Mouse (Mus musculus) ES-Bruce4 (cell line): Measurements from ENCODE around the gene Hoxd10. TPM values are rescaled to one million over a fixed set of nuclear protein-coding genes. Genes with fewer than 3 reads are reported as not detected.

Experiments
- H3K27ac ChIP-seq: 2 replicates; pipeline ENCODE4 v1.5.1; 2012; ENCODE audit warnings: low read length, inconsistent platforms; ENCODE audit not compliant: insufficient read depth
- H3K27me3 ChIP-seq: 2 replicates; pipeline ENCODE4 v1.6.1; 2012; ENCODE audit warnings: mild to moderate bottlenecking, low read length, inconsistent platforms; ENCODE audit not compliant: control insufficient read depth, poor library complexity, insufficient read depth, severe bottlenecking
- H3K36me3 ChIP-seq: 2 replicates; pipeline ENCODE4 v1.6.1; 2012; ENCODE audit warnings: inconsistent platforms, mild to moderate bottlenecking, low read length, moderate library complexity; ENCODE audit not compliant: control insufficient read depth, poor library complexity, insufficient read depth, severe bottlenecking
- H3K4me1 ChIP-seq: one replicate; pipeline ENCODE4 v1.8.1; 2011; ENCODE audit warnings: low read length; ENCODE audit not compliant: control insufficient read depth, insufficient read depth
- H3K4me3 ChIP-seq: 2 replicates; pipeline ENCODE4 v1.5.1; 2011; ENCODE audit warnings: low read depth, mild to moderate bottlenecking, low read length
- H3K9ac ChIP-seq: 2 replicates; pipeline ENCODE4 v1.6.1; 2012; ENCODE audit warnings: low read depth, mild to moderate bottlenecking, inconsistent platforms; ENCODE audit not compliant: poor library complexity, severe bottlenecking
- H3K9me3 ChIP-seq: replicated peaks from 2 replicates; pipeline ENCODE4 v1.6.1; 2012; ENCODE audit warnings: mild to moderate bottlenecking, low read length, inconsistent platforms; ENCODE audit not compliant: control insufficient read depth, poor library complexity, insufficient read depth, severe bottlenecking
- CTCF ChIP-seq: IDR thresholded peaks from one replicate; pipeline ENCODE4 v1.8.1; 2011; ENCODE audit warnings: low read depth, low read length
- EP300 ChIP-seq: IDR thresholded peaks from 2 replicates; pipeline ENCODE4 v1.6.1; 2011; ENCODE audit warnings: low read depth, low read length; ENCODE audit not compliant: insufficient read depth
- POLR2A ChIP-seq: IDR thresholded peaks from one replicate; pipeline ENCODE4 v1.8.1; 2011; ENCODE audit warnings: low read length; ENCODE audit not compliant: insufficient read depth
- polyA plus RNA-seq: library from polyadenylated mRNA; stranded (reverse); fragments of >200 nt; gene quantifications from 2 replicates; pipeline ENCODE4 v1.2.4, GENCODE M21; 2011; ENCODE audit warnings: low read depth; ENCODE audit not compliant: missing spikeins, insufficient read depth, insufficient read length

Hoxd10 gene
- polyA plus RNA-seq, 1 experiment, result not detected

DNA sequence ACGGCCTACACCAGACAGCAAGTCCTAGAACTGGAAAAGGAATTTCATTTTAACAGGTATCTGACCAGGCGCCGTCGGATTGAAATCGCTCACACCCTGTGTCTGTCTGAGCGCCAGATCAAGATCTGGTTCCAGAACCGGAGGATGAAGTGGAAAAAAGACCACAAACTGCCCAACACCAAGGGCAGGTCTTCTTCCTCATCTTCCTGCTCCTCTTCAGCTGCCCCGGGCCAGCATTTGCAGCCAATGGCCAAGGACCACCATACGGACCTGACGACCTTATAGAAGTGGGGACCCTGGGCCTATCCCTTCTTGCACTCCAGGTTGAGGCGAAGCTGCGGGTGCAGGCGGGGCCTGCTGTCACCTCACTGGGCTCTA lies 36.6 kb downstream of the Hoxd10 start:
- Histone ChIP-seq H3K27ac (no peak overlapping the region), H3K36me3 (no peaks in the 10 kb centered on the region), H3K4me3 (peak overlapping the region; percentile 21; the same call in 1 of the 2 replicates), H3K27me3 (peaks cover 42% of the 10 kb centered on the region), H3K9ac (peak overlapping the region; percentile 41; the same call in 1 of the 2 replicates), H3K4me1 (no peaks in the 10 kb centered on the region), H3K9me3 (no peaks in the 10 kb centered on the region)
- TF ChIP-seq EP300, result no peak

DNA sequence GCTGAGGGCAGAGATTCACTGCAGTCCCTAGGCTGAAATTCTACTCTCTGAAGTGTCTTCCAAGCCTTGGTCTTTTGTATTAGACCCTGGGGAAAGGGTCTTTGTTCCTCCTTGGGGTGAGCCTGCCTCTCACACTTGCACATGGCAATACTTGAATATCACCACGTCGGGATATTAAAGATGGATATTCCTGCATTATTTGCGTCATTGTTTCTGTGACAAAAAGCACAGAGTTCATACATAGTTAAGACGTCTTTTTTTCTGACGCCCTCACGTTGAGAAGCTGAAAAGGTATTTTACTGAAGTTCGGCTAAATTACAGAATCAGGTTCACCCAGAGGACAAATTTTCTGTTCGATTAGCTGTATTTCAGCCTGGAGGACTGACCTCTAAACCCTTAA lies 38.6 kb downstream of the Hoxd10 start:
- H3K36me3 ChIP-seq, result no peaks in the 10 kb centered on the region
- no peak overlapping the region for H3K9ac ChIP-seq
- H3K9me3 ChIP-seq, result no peaks in the 10 kb centered on the region
- no peak for TF ChIP-seq CTCF
- H3K4me3 ChIP-seq, result no peak overlapping the region
- no peak overlapping the region for H3K27ac ChIP-seq
- no peaks in the 10 kb centered on the region for H3K4me1 ChIP-seq
- H3K27me3 ChIP-seq, result peaks cover 44% of the 10 kb centered on the region

DNA sequence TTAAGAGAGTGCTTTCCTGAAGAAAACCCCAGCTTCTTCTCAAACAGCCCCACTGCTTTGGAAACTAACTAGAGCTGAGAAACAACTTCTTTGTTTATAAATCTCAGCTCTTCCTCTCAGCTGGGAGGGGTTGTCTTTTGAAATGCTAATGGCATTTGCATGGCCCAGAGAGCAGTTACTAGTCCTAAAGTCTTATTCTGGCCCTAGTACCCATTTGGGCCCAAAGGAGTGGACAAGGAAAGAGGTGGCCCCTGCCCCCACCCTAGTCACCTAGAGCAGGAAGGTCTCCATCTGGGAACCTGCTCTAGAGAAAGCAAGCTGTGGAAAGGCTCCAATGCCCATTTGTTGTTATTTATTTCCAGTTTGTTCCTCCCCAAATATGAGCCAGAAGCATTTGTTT lies 39.3 kb downstream of the Hoxd10 start:
- Histone ChIP-seq H3K27me3 (peaks cover 46% of the 10 kb centered on the region), H3K4me1 (no peaks in the 10 kb centered on the region), H3K27ac (no peak overlapping the region), H3K4me3 (no peak overlapping the region), H3K9me3 (no peaks in the 10 kb centered on the region), H3K9ac (no peak overlapping the region), H3K36me3 (no peaks in the 10 kb centered on the region)
- TF ChIP-seq POLR2A, result no peak
- TF ChIP-seq CTCF, result no peak
- TF ChIP-seq EP300, result no peak

DNA sequence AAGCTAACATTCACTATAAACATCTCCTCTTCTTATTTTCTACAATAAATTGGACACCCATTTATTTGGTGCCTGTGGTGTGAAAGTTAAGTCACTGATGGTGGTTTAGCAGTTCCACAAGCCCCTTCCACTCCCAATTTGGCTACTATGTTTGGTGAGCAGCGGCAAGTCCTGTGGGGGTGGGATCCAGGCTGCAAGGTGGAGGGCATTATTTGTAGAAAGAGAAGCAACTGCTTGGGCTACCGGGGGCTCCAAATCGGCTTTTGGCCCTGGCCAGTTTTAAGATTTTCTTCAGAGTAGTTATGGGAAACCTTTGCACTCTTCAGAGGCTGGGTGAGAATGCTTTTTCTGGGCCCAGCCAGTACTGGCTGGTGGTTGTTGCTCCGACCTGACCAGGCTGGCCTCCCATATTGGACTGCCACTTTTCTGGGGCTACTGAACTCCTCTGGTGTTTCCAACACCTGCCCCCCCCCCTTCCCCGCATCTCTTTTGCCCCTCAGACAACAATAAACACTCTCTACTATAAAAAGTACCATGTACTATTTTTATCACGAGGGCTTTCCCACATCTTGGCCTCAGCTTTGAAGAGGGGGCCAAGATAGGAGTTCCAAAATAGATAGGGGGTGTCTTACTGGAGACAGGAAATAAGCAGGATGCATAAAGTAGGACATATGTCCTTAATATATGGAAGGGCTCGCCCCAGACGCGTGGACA lies 40.2 kb downstream of the Hoxd10 start:
- H3K27ac ChIP-seq, result no peak overlapping the region
- peaks cover 49% of the 10 kb centered on the region for H3K27me3 ChIP-seq
- no peaks in the 10 kb centered on the region for H3K36me3 ChIP-seq
- TF ChIP-seq CTCF, result no peak
- no peak for TF ChIP-seq EP300
- H3K4me3 ChIP-seq, result no peak overlapping the region
- no peaks in the 10 kb centered on the region for H3K4me1 ChIP-seq
- H3K9me3 ChIP-seq, result no peaks in the 10 kb centered on the region
- H3K9ac ChIP-seq, result no peak overlapping the region

GRCm38 (mm10) chr2:74732513-74733316 lies 41.0 kb downstream of the Hoxd10 start:
- Histone ChIP-seq H3K9ac (no peak overlapping the region), H3K4me3 (peak overlapping the region; percentile 8; the same call in 1 of the 2 replicates), H3K9me3 (no peaks in the 10 kb centered on the region), H3K27me3 (peaks cover 52% of the 10 kb centered on the region), H3K27ac (no peak overlapping the region), H3K36me3 (no peaks in the 10 kb centered on the region), H3K4me1 (no peaks in the 10 kb centered on the region)
- TF ChIP-seq CTCF (no peak), EP300 (no peak), POLR2A (no peak)

DNA sequence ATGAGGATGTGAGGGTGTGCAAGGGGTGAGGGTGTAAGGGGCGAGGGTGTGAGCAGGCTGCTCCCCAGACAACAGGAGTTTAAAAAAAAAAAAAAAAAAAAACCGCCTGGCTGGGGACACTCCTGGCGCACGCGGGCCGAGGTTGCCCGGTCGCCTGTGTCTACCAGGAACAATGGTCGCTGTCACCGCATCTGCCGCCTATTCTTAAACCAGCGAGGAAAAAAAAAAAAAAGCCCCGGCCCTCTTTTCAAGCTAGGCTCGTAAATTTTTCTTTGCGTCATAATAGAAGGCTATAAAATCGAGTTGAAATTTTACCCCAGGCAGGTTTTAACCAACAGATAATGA lies 41.6 kb downstream of the Hoxd10 start:
- no peaks in the 10 kb centered on the region for H3K36me3 ChIP-seq
- peaks cover 57% of the 10 kb centered on the region for H3K27me3 ChIP-seq
- no peaks in the 10 kb centered on the region for H3K9me3 ChIP-seq
- no peaks in the 10 kb centered on the region for H3K4me1 ChIP-seq
- H3K9ac ChIP-seq, result no peak overlapping the region
- TF ChIP-seq POLR2A, result no peak
- TF ChIP-seq CTCF, result no peak
- TF ChIP-seq EP300, result no peak
- no peak overlapping the region for H3K27ac ChIP-seq
- peak overlapping the region; percentile 8; the same call in 1 of the 2 replicates for H3K4me3 ChIP-seq
